Mouse (Mus musculus): Measurements from ENCODE around the gene Arl5b. TPM values are rescaled to one million over a fixed set of nuclear protein-coding genes. Genes with fewer than 3 reads are reported as not detected.

Gene Arl5b
- polyA plus RNA-seq (2012; rRNA removed) = 1.9 and 2.1 TPM in 2 replicates

DNA sequence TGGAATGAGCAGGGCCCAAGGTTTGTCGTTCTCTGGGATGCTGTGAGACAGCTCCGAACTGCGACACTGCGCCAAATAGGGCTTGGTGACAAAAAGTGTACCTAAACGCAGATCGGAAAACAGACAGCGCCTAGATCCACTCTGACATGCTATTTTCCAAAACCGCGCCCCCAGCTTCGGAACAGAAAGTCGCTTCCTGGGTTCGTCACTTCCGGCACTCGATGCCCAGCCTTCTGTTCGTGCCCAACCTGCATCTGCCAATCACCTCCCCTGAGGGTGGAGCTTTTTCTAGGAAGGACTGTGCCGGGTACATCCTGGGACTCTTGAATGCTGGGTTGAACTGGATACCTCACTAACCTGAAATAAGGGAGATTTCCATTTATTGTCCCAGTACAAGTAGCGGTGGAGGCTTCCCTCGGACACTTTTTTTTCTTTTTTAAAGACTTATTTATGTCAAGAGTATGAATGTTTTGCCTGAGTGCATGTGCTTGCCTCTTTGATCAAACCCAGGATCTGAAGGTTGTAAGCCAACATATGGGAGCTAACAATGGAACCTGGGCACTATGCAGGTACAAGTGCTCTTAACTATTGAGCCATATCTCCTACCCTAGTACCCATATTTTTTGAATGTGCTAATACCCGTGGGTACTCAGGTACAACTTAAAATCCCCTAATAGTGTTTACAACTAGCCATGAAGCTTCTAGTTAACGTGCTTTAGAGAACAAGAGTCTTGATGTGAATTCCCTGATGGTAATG is at the start of gene Arl5b:
Gene Arl5b (plus strand): TSS at position 279 of the 757 bp plus-strand sequence.
- Histone ChIP-seq H3K4me1 (ENCODE audit: control insufficient read depth, insufficient read depth, insufficient read length) (0 out of 2 replicates have a peak, but pooled peaks cover 2% of the 10 kb centered on the region), H3K27me3 (ENCODE audit: control insufficient read depth, insufficient read depth, low read length) (no peaks in the 10 kb centered on the region), H3K27ac (ENCODE audit: insufficient read depth, low read length) (peak within 1 kb of the TSS; percentile 80), H3K36me3 (ENCODE audit: control insufficient read depth, insufficient read depth, low read length) (peaks cover 3% of the 10 kb centered on the region; the same call in 1 of the 2 replicates), H3K4me3 (ENCODE audit: extremely low read depth, insufficient read depth, insufficient read length) (peak within 1 kb of the TSS; percentile 97)
- DNase-seq (ENCODE audit: low read depth in 1 of 2, low spot score in 2 of 2) = peak; percentile 86 to 88
- TF ChIP-seq POLR2A (IDR thresholded peaks at IDR 0.05; ENCODE audit: low read depth, low read length) (no peak), CTCF (IDR thresholded peaks at IDR 0.05; ENCODE audit: extremely low read depth, insufficient read depth, insufficient read length, insufficient replicate concordance) (no peak)
- WGBS = 4% methylated on average over 20 of the region's 20 CpGs

DNA sequence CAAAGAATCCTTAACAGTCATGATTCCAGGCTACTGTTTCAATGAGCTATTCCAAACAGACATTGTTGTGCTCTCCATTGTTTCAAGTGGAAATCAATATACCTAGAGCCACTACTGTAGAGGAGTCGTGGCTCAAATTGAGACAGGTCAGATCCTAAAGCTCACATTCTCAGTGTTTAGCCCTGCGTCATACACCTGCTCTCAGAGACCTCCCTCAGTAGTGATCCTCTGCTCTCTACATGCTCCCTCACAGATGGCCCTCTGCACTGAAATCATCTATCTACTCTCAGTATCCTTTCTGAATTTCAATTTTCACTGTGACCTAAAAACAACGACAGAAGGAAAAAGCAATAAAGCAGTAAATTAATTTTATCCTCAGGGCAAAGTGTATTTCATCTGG is 41.7 kb upstream of the Arl5b start:
- no peak for DNase-seq (ENCODE audit: low read depth in 1 of 2, low spot score in 2 of 2)
- H3K36me3 ChIP-seq (ENCODE audit: control insufficient read depth, insufficient read depth, low read length) = peaks cover 7% of the 10 kb centered on the region
- H3K27ac ChIP-seq (ENCODE audit: insufficient read depth, low read length) = no peak overlapping the region
- H3K4me1 ChIP-seq (ENCODE audit: control insufficient read depth, insufficient read depth, insufficient read length) = no peaks in the 10 kb centered on the region
- TF ChIP-seq CTCF (IDR thresholded peaks at IDR 0.05; ENCODE audit: extremely low read depth, insufficient read depth, insufficient read length, insufficient replicate concordance) = no peak
- no peak for TF ChIP-seq POLR2A (IDR thresholded peaks at IDR 0.05; ENCODE audit: low read depth, low read length)
- WGBS = 95% methylated on average over 3 of the region's 3 CpGs
- no peaks in the 10 kb centered on the region for H3K27me3 ChIP-seq (ENCODE audit: control insufficient read depth, insufficient read depth, low read length)
- H3K4me3 ChIP-seq (ENCODE audit: extremely low read depth, insufficient read depth, insufficient read length) = no peak overlapping the region

DNA sequence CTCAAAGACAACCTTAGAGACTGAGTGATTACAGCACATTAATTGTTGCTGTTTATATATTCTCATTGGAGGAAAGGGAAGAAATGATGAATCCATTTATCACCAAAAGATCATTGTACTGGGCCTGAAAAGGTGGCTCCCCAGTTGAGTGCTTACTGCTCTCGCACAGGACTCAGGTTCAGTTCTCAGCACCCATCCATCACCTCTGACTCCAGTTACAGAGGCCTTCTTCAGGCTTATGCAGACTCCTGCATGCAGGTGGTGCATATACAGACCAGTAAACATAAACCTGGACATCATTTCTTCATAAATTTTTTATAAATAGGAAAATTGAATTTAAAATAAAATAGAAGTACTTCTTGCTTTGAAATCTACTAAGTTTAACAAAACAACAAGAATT is 41.1 kb upstream of the Arl5b start:
- Histone ChIP-seq H3K36me3 (ENCODE audit: control insufficient read depth, insufficient read depth, low read length) (peaks cover 7% of the 10 kb centered on the region), H3K4me1 (ENCODE audit: control insufficient read depth, insufficient read depth, insufficient read length) (no peaks in the 10 kb centered on the region), H3K4me3 (ENCODE audit: extremely low read depth, insufficient read depth, insufficient read length) (no peak overlapping the region), H3K27ac (ENCODE audit: insufficient read depth, low read length) (no peak overlapping the region), H3K27me3 (ENCODE audit: control insufficient read depth, insufficient read depth, low read length) (no peaks in the 10 kb centered on the region)
- 94% methylated on average over 1 of the region's 1 CpGs for WGBS
- DNase-seq (ENCODE audit: low read depth in 1 of 2, low spot score in 2 of 2) = no peak
- TF ChIP-seq POLR2A (IDR thresholded peaks at IDR 0.05; ENCODE audit: low read depth, low read length) (no peak), CTCF (IDR thresholded peaks at IDR 0.05; ENCODE audit: extremely low read depth, insufficient read depth, insufficient read length, insufficient replicate concordance) (no peak)

DNA sequence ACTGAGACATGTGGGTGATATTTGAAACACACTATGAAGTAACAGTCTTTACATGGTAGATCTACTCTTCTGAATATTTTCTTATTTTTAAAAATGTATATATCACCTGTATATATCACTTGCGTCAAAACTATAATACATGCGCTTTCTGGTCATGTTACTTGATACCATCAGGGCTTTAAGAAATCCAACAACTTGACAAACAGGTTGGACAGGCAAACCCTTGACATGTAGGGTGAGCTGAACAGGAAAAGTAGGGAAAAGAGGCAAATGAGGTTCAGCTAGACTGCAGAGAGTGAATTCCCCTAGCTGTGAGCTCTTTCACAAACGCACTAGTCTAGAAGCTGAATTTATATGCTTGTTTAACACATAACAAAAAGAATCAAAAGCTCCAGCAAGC is 22.4 kb upstream of the Arl5b start:
- WGBS = 96% methylated on average over 3 of the region's 3 CpGs

DNA sequence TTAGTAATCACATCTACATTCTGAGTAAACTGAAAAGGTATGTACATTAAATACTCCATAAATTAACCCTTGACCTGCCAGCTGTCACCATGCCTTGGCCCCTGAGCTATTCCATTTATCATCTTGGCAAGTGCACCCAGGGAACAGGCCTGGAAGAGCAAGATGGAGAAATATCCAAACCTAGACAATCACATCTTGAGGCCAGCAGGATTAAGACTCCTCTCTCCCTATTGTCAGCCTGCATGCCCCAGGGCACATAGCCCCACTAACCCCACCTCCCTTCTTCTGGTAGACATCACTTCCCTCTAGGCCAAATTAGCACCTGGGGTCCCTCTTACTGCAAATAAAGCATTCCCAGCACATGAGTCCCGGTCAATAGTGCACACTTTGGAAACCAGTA is 21.4 kb upstream of the Arl5b start:
- Histone ChIP-seq H3K27ac (ENCODE audit: insufficient read depth, low read length) (no peak overlapping the region), H3K4me1 (ENCODE audit: control insufficient read depth, insufficient read depth, insufficient read length) (no peaks in the 10 kb centered on the region), H3K36me3 (ENCODE audit: control insufficient read depth, insufficient read depth, low read length) (peaks cover 6% of the 10 kb centered on the region; the same call in 1 of the 2 replicates), H3K27me3 (ENCODE audit: control insufficient read depth, insufficient read depth, low read length) (no peaks in the 10 kb centered on the region), H3K4me3 (ENCODE audit: extremely low read depth, insufficient read depth, insufficient read length) (no peak overlapping the region)
- no peak for TF ChIP-seq POLR2A (IDR thresholded peaks at IDR 0.05; ENCODE audit: low read depth, low read length)
- no peak for TF ChIP-seq CTCF (IDR thresholded peaks at IDR 0.05; ENCODE audit: extremely low read depth, insufficient read depth, insufficient read length, insufficient replicate concordance)
- DNase-seq (ENCODE audit: low read depth in 1 of 2, low spot score in 2 of 2) = no peak
- 96% methylated on average over 1 of the region's 1 CpGs for WGBS

More for the DNA sequence above, 22.4 kb upstream of the Arl5b start:
- peaks cover 6% of the 10 kb centered on the region; the same call in 1 of the 2 replicates for H3K36me3 ChIP-seq (ENCODE audit: control insufficient read depth, insufficient read depth, low read length)
- no peak for DNase-seq (ENCODE audit: low read depth in 1 of 2, low spot score in 2 of 2)
- H3K27me3 ChIP-seq (ENCODE audit: control insufficient read depth, insufficient read depth, low read length) = no peaks in the 10 kb centered on the region
- TF ChIP-seq POLR2A (IDR thresholded peaks at IDR 0.05; ENCODE audit: low read depth, low read length) (no peak), CTCF (IDR thresholded peaks at IDR 0.05; ENCODE audit: extremely low read depth, insufficient read depth, insufficient read length, insufficient replicate concordance) (no peak)
- no peaks in the 10 kb centered on the region for H3K4me1 ChIP-seq (ENCODE audit: control insufficient read depth, insufficient read depth, insufficient read length)
- no peak overlapping the region for H3K4me3 ChIP-seq (ENCODE audit: extremely low read depth, insufficient read depth, insufficient read length)
- H3K27ac ChIP-seq (ENCODE audit: insufficient read depth, low read length) = no peak overlapping the region

DNA sequence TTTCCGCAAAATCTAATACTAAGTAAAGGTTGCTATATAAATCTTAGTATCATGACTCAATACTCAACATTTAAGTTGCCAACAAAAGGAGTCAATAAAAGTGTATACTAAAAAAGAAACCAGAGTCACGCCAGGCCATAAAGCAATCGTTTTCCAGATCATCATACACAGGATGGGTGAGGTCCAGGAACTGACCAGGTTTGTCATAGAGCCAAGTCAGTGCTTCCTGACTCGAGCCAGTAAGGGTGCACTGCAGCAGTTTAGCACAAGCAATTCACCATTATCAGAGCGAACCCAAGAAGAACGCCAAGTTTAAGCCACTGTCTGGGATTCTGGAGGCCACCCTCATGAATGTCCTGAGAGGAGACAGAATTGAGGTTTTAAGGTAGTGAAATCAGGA is 10.5 kb upstream of the Arl5b start:
- no peaks in the 10 kb centered on the region for H3K4me1 ChIP-seq (ENCODE audit: control insufficient read depth, insufficient read depth, insufficient read length)
- H3K27me3 ChIP-seq (ENCODE audit: control insufficient read depth, insufficient read depth, low read length) = no peaks in the 10 kb centered on the region
- DNase-seq (ENCODE audit: low read depth in 1 of 2, low spot score in 2 of 2) = no peak
- no peak for TF ChIP-seq CTCF (IDR thresholded peaks at IDR 0.05; ENCODE audit: extremely low read depth, insufficient read depth, insufficient read length, insufficient replicate concordance)
- TF ChIP-seq POLR2A (IDR thresholded peaks at IDR 0.05; ENCODE audit: low read depth, low read length) = no peak
- H3K27ac ChIP-seq (ENCODE audit: insufficient read depth, low read length) = no peak overlapping the region
- no peak overlapping the region for H3K4me3 ChIP-seq (ENCODE audit: extremely low read depth, insufficient read depth, insufficient read length)
- peaks cover 9% of the 10 kb centered on the region for H3K36me3 ChIP-seq (ENCODE audit: control insufficient read depth, insufficient read depth, low read length)
- WGBS = 86% methylated on average over 6 of the region's 6 CpGs

DNA sequence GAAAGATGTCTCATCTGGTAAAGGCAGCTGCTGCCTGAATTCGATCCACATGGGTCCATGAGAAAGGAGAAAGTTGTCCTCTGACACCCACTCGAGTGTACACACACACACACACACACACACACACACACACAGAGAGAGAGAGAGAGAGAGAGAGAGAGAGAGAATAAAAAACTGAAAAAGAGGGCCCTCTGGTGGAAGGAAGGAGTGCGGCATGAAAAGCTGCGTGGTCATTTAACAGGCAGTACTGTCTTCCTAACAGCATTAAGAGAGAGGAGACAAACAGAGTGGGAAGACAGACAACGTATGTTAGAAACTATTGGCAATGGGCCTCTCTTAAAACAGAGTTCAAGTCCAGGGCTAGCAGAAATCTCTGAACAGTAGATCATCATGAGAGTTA is 8.9 kb upstream of the Arl5b start:
- no peak overlapping the region for H3K27ac ChIP-seq (ENCODE audit: insufficient read depth, low read length)
- 68% methylated on average over 5 of the region's 5 CpGs for WGBS
- DNase-seq (ENCODE audit: low read depth in 1 of 2, low spot score in 2 of 2) = peak in 1 of 2 experiments; percentile 4
- no peaks in the 10 kb centered on the region for H3K27me3 ChIP-seq (ENCODE audit: control insufficient read depth, insufficient read depth, low read length)
- TF ChIP-seq POLR2A (IDR thresholded peaks at IDR 0.05; ENCODE audit: low read depth, low read length) = no peak
- TF ChIP-seq CTCF (IDR thresholded peaks at IDR 0.05; ENCODE audit: extremely low read depth, insufficient read depth, insufficient read length, insufficient replicate concordance) = peak; percentile 24; the same call in 1 of the 2 replicates
- H3K4me3 ChIP-seq (ENCODE audit: extremely low read depth, insufficient read depth, insufficient read length) = no peak overlapping the region
- H3K4me1 ChIP-seq (ENCODE audit: control insufficient read depth, insufficient read depth, insufficient read length) = no peaks in the 10 kb centered on the region
- H3K36me3 ChIP-seq (ENCODE audit: control insufficient read depth, insufficient read depth, low read length) = peaks cover 11% of the 10 kb centered on the region
